ENCODE assay signal across 13 mouse cellular contexts in genomic region chr2:122086446-122086845, GRCm38 (mm10). TPM values are rescaled to one million over a fixed set of nuclear protein-coding genes. Genes with fewer than 3 reads are reported as not detected.
DNase-seq lines count a peak whose midpoint lies in the region; ATAC-seq and TF ChIP-seq lines count a peak whose summit lies in the region.
"Had no signal": no experiment of that assay in that cellular context is flagged by ENCODE, and none has a peak within 500 bp of the region (broad histone marks: within the 10 kb centered on the region; RNA-seq: fewer than 3 reads in every experiment).

No protein-coding gene starts in this region.

- no peak overlapping the region for H3K4me3 ChIP-seq in kidney, adult 2 months (ENCODE audit: insufficient read depth, low read depth, low read length)
- no peak overlapping the region for H3K4me3 ChIP-seq in kidney, embryonic 15.5 days (replicated peaks)
- no peak overlapping the region for H3K4me3 ChIP-seq in lung, postnatal 0 days (ENCODE audit: low read depth, low read length)
- H3K4me3 ChIP-seq: forebrain, embryonic 15.5 days; liver, embryonic 13.5 days; midbrain, embryonic 12.5 days; neural tube, embryonic 13.5 days had no signal

- TF ChIP-seq EP300 in lung, postnatal 0 days (IDR thresholded peaks at IDR 0.05), result no peak

- peak; percentile 41 to 65 for DNase-seq in cerebellum, postnatal 10 days
- DNase-seq in kidney, adult 2 months, result peak; percentile 12
- peak; percentile 65 for DNase-seq in fat pad, adult 2 months (ENCODE audit: extremely low read depth, low read depth, low spot score)
- peak; percentile 68 for DNase-seq in lung, postnatal 0 days (ENCODE audit: low spot score)
- no peak for DNase-seq in MN1 (ENCODE audit: low spot score)
- DNase-seq in thymus, postnatal 14 days, result no peak
- DNase-seq: kidney, adult 18-20 months; liver, embryonic 13.5 days had no signal

- WGBS in kidney, adult 2 months, result 78% methylated on average over 4 of the region's 4 CpGs
- 80% methylated on average over 4 of the region's 4 CpGs for WGBS in kidney, embryonic 15.5 days
- WGBS in lung, postnatal 0 days, result 32% methylated on average over 4 of the region's 4 CpGs

- H3K27me3 ChIP-seq in kidney, adult 2 months (replicated peaks; ENCODE audit: control insufficient read depth, insufficient read depth, low read length), result no peaks in the 10 kb centered on the region
- no peaks in the 10 kb centered on the region for H3K27me3 ChIP-seq in kidney, embryonic 15.5 days
- no peaks in the 10 kb centered on the region for H3K27me3 ChIP-seq in lung, postnatal 0 days (replicated peaks; ENCODE audit: insufficient read depth, low read length)
- H3K27me3 ChIP-seq: forebrain, embryonic 15.5 days; liver, embryonic 13.5 days; midbrain, embryonic 12.5 days; neural tube, embryonic 13.5 days had no signal

- ATAC-seq in cerebellum, adult (ENCODE audit: insufficient number of reproducible peaks, low FRiP score, low TSS enrichment), result no peak
- ATAC-seq in kidney, embryonic 15.5 days (replicated peaks; ENCODE audit: low FRiP score), result no peak
- ATAC-seq in lung, postnatal 0 days, result no peak
- ATAC-seq: forebrain, embryonic 15.5 days had no signal

- H3K4me1 ChIP-seq in kidney, adult 2 months (ENCODE audit: control insufficient read depth, insufficient read depth, low read length), result no peaks in the 10 kb centered on the region
- H3K4me1 ChIP-seq in kidney, embryonic 15.5 days, result peaks cover 6% of the 10 kb centered on the region
- no peaks in the 10 kb centered on the region for H3K4me1 ChIP-seq in lung, postnatal 0 days (ENCODE audit: insufficient read depth, low read depth, low read length)
- H3K4me1 ChIP-seq: forebrain, embryonic 15.5 days; liver, embryonic 13.5 days; neural tube, embryonic 13.5 days had no signal

- TF ChIP-seq CTCF in kidney, adult 2 months (conservative IDR thresholded peaks at IDR 0.05; ENCODE audit: insufficient read depth, insufficient read length, low read depth, low read length), result no peak
- no peak for TF ChIP-seq CTCF in lung, postnatal 0 days (IDR thresholded peaks at IDR 0.05)

- H3K27ac ChIP-seq in kidney, adult 2 months (ENCODE audit: insufficient read depth, low read depth, low read length), result no peak overlapping the region
- no peak overlapping the region for H3K27ac ChIP-seq in kidney, embryonic 15.5 days
- H3K27ac ChIP-seq in lung, postnatal 0 days (ENCODE audit: low read length), result no peak overlapping the region
- H3K27ac ChIP-seq: forebrain, embryonic 15.5 days; liver, embryonic 13.5 days; midbrain, embryonic 12.5 days; neural tube, embryonic 13.5 days had no signal

- no peaks in the 10 kb centered on the region for H3K9me3 ChIP-seq in kidney, embryonic 15.5 days (replicated peaks)
- no peaks in the 10 kb centered on the region for H3K9me3 ChIP-seq in lung, postnatal 0 days (ENCODE audit: low read length)
- H3K9me3 ChIP-seq: forebrain, embryonic 15.5 days; liver, embryonic 13.5 days; midbrain, embryonic 12.5 days; neural tube, embryonic 13.5 days had no signal

- H3K36me3 ChIP-seq in kidney, adult 2 months (ENCODE audit: control insufficient read depth, insufficient read depth, low read length), result peaks cover 2% of the 10 kb centered on the region
- peaks cover 78% of the 10 kb centered on the region for H3K36me3 ChIP-seq in kidney, embryonic 15.5 days
- peaks cover 8% of the 10 kb centered on the region; the same call in 1 of the 2 replicates for H3K36me3 ChIP-seq in lung, postnatal 0 days (ENCODE audit: insufficient read depth, low read length)

- TF ChIP-seq POLR2A in kidney, adult 2 months (IDR thresholded peaks at IDR 0.05; ENCODE audit: low read depth, low read length), result no peak

- no peak overlapping the region for H3K4me2 ChIP-seq in kidney, embryonic 15.5 days
- H3K4me2 ChIP-seq in lung, postnatal 0 days (replicated peaks; ENCODE audit: low read depth, low read length), result no peak overlapping the region
- H3K4me2 ChIP-seq: forebrain, embryonic 15.5 days; liver, embryonic 13.5 days; midbrain, embryonic 12.5 days; neural tube, embryonic 13.5 days had no signal

- no peak overlapping the region for H3K9ac ChIP-seq in kidney, embryonic 15.5 days
- no peak overlapping the region for H3K9ac ChIP-seq in lung, postnatal 0 days (replicated peaks; ENCODE audit: low read depth)
- H3K9ac ChIP-seq: forebrain, embryonic 15.5 days; liver, embryonic 13.5 days; midbrain, embryonic 12.5 days; neural tube, embryonic 13.5 days had no signal

RNA-seq across cellular contexts. Expression of gene Spg11, which starts 31.7 kb away (rescaled TPM):
- 6.6 and 7.4 TPM in 2 replicates for polyA plus RNA-seq in kidney, adult 2 months (2012; rRNA removed)
- polyA plus RNA-seq in kidney, embryonic 15.5 days (2015; fragmentation: Nextera tagmentation; extraction: Ambion mirVana), result 9.1 and 9.8 TPM in 2 replicates
- polyA plus RNA-seq in lung, postnatal 0 days (2015; fragmentation: Nextera tagmentation; extraction: Ambion mirVana), result 4.1 and 4.3 TPM in 2 replicates

RNA-seq across cellular contexts. Expression of gene Eif3j1, which starts 58.1 kb away (rescaled TPM):
- 3.2 and 3.3 TPM in 2 replicates for polyA plus RNA-seq in kidney, adult 2 months (2012; rRNA removed)
- polyA plus RNA-seq in kidney, embryonic 15.5 days (2015; fragmentation: Nextera tagmentation; extraction: Ambion mirVana), result 12.1 and 12.5 TPM in 2 replicates
- 9.6 and 10.0 TPM in 2 replicates for polyA plus RNA-seq in lung, postnatal 0 days (2015; fragmentation: Nextera tagmentation; extraction: Ambion mirVana)

Comparison
In these comparisons a context has a peak if more than half of its experiments do, and no peak if none do; other contexts are left out.
1. DNase-seq: peak in cerebellum, postnatal 10 days (2 of 2), kidney, adult 2 months (single experiment), fat pad, adult 2 months (single experiment) and lung, postnatal 0 days (single experiment); none in MN1 (single experiment) and thymus, postnatal 14 days (single experiment).